Comparison of ENCODE assay signal across 13 mouse cellular contexts in the genomic region with DNA sequence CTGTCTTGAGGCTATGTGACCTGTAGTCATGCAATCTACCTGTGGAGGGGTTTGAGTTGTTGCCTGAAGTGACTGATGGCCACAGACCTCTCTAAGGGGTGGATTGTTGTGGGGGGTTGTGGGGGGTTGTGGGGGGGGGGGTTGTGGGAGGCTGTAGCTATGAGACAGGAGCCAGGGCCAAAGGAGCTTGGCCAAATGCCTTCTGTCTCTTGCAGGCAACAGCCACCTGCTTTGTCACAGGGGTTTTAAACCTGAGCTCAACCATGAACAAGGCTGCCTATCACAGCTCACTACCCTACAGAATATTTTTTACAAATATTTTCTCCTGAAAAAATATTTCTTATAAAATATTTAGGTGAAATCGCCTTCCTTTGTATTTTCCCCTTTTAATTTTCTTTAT.
"Had no signal": no experiment of that assay in that cellular context is flagged by ENCODE, and none has a peak within 500 bp of the region (broad histone marks: within the 10 kb centered on the region; RNA-seq: fewer than 3 reads in every experiment).

No protein-coding gene starts in this region.

- DNase-seq: cerebellum, adult 9-10 months; cerebellum, adult 9-11 months; cerebellum, postnatal 36 days; embryo, embryonic 11 days; forebrain, postnatal 0 days; gastrocnemius, adult 2 months; gastrocnemius, postnatal 10 days; gastrocnemius, postnatal 14 days; gastrocnemius, postnatal 25 days; gastrocnemius, postnatal 36 days; heart, adult 11 months; heart, adult 18-20 months; heart, adult 2 months had no signal
